Mouse (Mus musculus) lung, postnatal 0 days (tissue): Measurements from ENCODE around the gene P4ha2.

Experiments used
- CTCF ChIP-seq: IDR thresholded peaks from 2 replicates; pipeline ENCODE4 v1.5.1; 2016; ENCODE audit warnings: antibody characterized with exemption, mild to moderate bottlenecking
- EP300 ChIP-seq: IDR thresholded peaks from 2 replicates; pipeline ENCODE4 v1.6.1; 2016; ENCODE audit warnings: antibody characterized with exemption, mild to moderate bottlenecking, control low read depth

DNA sequence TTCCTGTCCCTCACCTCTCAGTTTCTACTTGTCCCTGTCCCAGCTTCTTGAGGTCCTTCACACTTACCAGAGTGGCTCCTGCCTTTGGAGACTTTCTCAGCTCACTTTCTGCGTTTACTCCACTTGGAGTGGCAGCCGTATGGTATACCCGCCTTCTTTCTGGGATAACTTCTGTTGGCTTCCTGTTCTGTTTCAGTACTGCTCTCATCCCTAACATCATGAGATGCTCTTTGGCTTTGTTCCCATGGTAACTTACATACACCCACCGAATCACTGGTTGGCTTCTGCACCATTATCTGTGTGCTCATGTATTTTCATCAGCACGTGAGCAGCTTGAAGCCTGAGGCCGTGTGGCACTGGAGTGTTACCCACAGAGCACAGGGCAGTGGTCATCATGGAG lies 30.8 kb downstream of the P4ha2 start:
- TF ChIP-seq CTCF = no peak
- TF ChIP-seq EP300 = no peak
